Mouse (Mus musculus): ENCODE measurements around the gene Ubap1. TPM values are rescaled to one million over a fixed set of nuclear protein-coding genes. Genes with fewer than 3 reads are reported as not detected.

Gene Ubap1
- polyA plus RNA-seq, 1 experiment from 2014 or later: 81.8 TPM

DNA sequence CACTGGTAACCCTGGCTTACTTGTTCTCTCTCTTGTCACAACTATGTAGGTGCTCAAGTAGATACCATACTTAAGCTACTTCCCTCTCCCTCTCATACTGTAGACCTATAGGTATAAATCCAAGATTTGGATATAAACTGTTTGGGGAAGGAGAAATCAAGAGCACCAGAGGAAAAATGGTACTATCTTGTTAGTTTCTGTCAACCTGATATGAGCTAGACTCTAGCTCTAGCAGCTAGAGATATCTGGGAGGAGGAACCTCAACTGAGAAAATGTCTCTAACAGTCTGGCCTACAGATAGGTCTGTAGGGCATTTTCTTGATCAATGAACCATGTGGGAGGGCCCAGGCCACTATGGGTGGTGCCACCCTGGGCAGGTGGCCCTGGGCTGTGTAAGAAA lies 52.4 kb downstream of the Ubap1 start:
- H3K9me3 ChIP-seq (replicated peaks): no peaks in the 10 kb centered on the region
- H3K4me3 ChIP-seq: no peak overlapping the region
- H3K27me3 ChIP-seq (ENCODE audit: low read depth, poor library complexity, severe bottlenecking): no peaks in the 10 kb centered on the region
- no peak overlapping the region for H3K27ac ChIP-seq (replicated peaks)
- H3K4me1 ChIP-seq: no peaks in the 10 kb centered on the region
- DNase-seq (ENCODE audit: low spot score): no peak
- H3K36me3 ChIP-seq: peaks cover 89% of the 10 kb centered on the region

DNA sequence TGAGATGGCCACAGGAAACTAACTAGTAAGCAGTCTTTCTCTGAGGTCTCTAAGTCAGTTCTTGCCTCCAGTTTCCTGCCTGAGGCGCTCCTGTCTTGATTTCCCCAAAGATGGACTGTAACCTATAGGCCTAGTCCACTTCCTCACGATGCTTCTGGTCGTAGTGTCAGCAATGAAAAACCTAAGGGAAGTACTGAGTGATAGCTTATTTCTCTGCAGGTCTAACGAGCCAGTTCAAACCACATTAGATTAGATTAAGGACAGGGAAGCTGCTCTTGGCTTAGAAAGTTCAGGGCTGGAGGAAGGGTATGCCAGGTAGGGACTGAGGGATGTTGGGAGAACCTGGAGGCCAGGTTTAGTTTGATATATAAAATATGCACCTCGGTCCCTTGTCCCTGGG lies 52.8 kb downstream of the Ubap1 start:
- WGBS: 93% methylated on average over 5 of the region's 5 CpGs
- H3K27ac ChIP-seq (replicated peaks): no peak overlapping the region
- H3K36me3 ChIP-seq: peaks cover 91% of the 10 kb centered on the region
- no peak overlapping the region for H3K4me3 ChIP-seq
- H3K4me1 ChIP-seq: no peaks in the 10 kb centered on the region
- no peaks in the 10 kb centered on the region for H3K27me3 ChIP-seq (ENCODE audit: low read depth, poor library complexity, severe bottlenecking)
- DNase-seq (ENCODE audit: low spot score): no peak
- H3K9me3 ChIP-seq (replicated peaks): no peaks in the 10 kb centered on the region

GRCm38 (mm10) chr4:41406597-41406996 lies 57.8 kb downstream of the Ubap1 start:
- Histone ChIP-seq H3K9me3 (replicated peaks) (no peaks in the 10 kb centered on the region), H3K36me3 (peaks cover 79% of the 10 kb centered on the region), H3K4me3 (no peak overlapping the region), H3K27ac (replicated peaks) (no peak overlapping the region), H3K27me3 (ENCODE audit: low read depth, poor library complexity, severe bottlenecking) (no peaks in the 10 kb centered on the region), H3K4me1 (no peaks in the 10 kb centered on the region)
- DNase-seq (ENCODE audit: low spot score): no peak
- 78% methylated on average over 9 of the region's 9 CpGs for WGBS

- H3K36me3 ChIP-seq: peaks cover 77% of the 10 kb centered on the region
- H3K27me3 ChIP-seq (ENCODE audit: low read depth, poor library complexity, severe bottlenecking): no peaks in the 10 kb centered on the region
Measured at GRCm38 (mm10) chr4:41407353-41407752, 58.6 kb downstream of the Ubap1 start.

GRCm38 (mm10) chr4:41409341-41409740 lies 60.5 kb downstream of the Ubap1 start:
- Histone ChIP-seq H3K9me3 (replicated peaks) (no peaks in the 10 kb centered on the region), H3K4me3 (no peak overlapping the region), H3K36me3 (peaks cover 65% of the 10 kb centered on the region), H3K27ac (replicated peaks) (no peak overlapping the region), H3K4me1 (no peaks in the 10 kb centered on the region), H3K27me3 (ENCODE audit: low read depth, poor library complexity, severe bottlenecking) (no peaks in the 10 kb centered on the region)
- 92% methylated on average over 1 of the region's 1 CpGs for WGBS
- no peak for DNase-seq (ENCODE audit: low spot score)

More at GRCm38 (mm10) chr4:41407353-41407752, 58.6 kb downstream of the Ubap1 start:
- no peak for DNase-seq (ENCODE audit: low spot score)
- WGBS: 99% methylated on average over 2 of the region's 2 CpGs
- Histone ChIP-seq H3K9me3 (replicated peaks) (no peaks in the 10 kb centered on the region), H3K4me3 (no peak overlapping the region), H3K27ac (replicated peaks) (no peak overlapping the region), H3K4me1 (no peaks in the 10 kb centered on the region)

- Histone ChIP-seq H3K9me3 (replicated peaks) (no peaks in the 10 kb centered on the region), H3K4me3 (no peak overlapping the region), H3K27me3 (ENCODE audit: low read depth, poor library complexity, severe bottlenecking) (no peaks in the 10 kb centered on the region), H3K4me1 (no peaks in the 10 kb centered on the region), H3K27ac (replicated peaks) (no peak overlapping the region), H3K36me3 (peaks cover 16% of the 10 kb centered on the region)
- no peak for DNase-seq (ENCODE audit: low spot score)
Measured at GRCm38 (mm10) chr4:41416966-41417365, 68.2 kb downstream of the Ubap1 start.

DNA sequence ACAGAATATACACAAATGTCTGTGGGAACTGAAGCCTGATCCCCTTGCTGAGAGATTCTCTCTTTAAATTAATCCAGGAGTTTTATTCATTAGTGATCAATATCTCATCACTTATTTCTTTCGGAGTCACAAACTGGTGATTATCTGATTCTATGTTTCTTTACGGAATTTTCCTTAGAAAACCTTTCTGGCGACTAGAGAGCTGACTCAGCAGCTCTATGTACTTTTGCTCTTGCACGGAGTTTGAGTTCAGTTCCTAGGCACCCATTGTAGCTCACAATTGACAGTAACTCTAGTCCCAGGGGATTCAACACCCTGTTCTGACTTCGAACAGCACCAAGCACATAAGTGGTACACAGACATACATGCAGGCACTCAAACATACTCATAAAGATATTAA lies 90.1 kb downstream of the Ubap1 start:
- no peak for DNase-seq (ENCODE audit: low spot score)
- H3K9me3 ChIP-seq (replicated peaks): no peaks in the 10 kb centered on the region

More for the DNA sequence above, 90.1 kb downstream of the Ubap1 start:
- no peaks in the 10 kb centered on the region for H3K27me3 ChIP-seq (ENCODE audit: low read depth, poor library complexity, severe bottlenecking)
- H3K27ac ChIP-seq (replicated peaks): no peak overlapping the region
- WGBS: 88% methylated on average over 5 of the region's 5 CpGs
- H3K36me3 ChIP-seq: peaks cover 39% of the 10 kb centered on the region
- H3K4me3 ChIP-seq: no peak overlapping the region
- no peaks in the 10 kb centered on the region for H3K4me1 ChIP-seq

Other genes starting within 250 kb of the Ubap1 start
- 28.8 and 31.6 TPM in 2 replicates for gene Nol6, start 224.5 kb upstream of the Ubap1 start, polyA plus RNA-seq (2016; fragmentation: Nextera tagmentation; extraction: Ambion mirVana)
- 81.8 and 92.9 TPM in 2 replicates for gene Ube2r2, start 213.3 kb upstream of the Ubap1 start, polyA plus RNA-seq (2016; fragmentation: Nextera tagmentation; extraction: Ambion mirVana)
- gene Ubap2, start 73.9 kb upstream of the Ubap1 start, polyA plus RNA-seq (2016; fragmentation: Nextera tagmentation; extraction: Ambion mirVana): 77.0 and 86.5 TPM in 2 replicates
- gene Dcaf12, start 34.1 kb upstream of the Ubap1 start, polyA plus RNA-seq (2016; fragmentation: Nextera tagmentation; extraction: Ambion mirVana): 61.7 and 67.4 TPM in 2 replicates
- 13.5 and 15.1 TPM in 2 replicates for gene Kif24, start 115.9 kb downstream of the Ubap1 start, polyA plus RNA-seq (2016; fragmentation: Nextera tagmentation; extraction: Ambion mirVana)
- gene Nudt2, start 116.2 kb downstream of the Ubap1 start, polyA plus RNA-seq (2016; fragmentation: Nextera tagmentation; extraction: Ambion mirVana): 63.3 and 65.6 TPM in 2 replicates
- gene AI464131, start 154.1 kb downstream of the Ubap1 start, polyA plus RNA-seq (2016; fragmentation: Nextera tagmentation; extraction: Ambion mirVana): 7.3 and 9.2 TPM in 2 replicates
- gene 1110017D15Rik, start 168.3 kb downstream of the Ubap1 start, polyA plus RNA-seq (2016; fragmentation: Nextera tagmentation; extraction: Ambion mirVana): 3.4 and 4.2 TPM in 2 replicates
- 4.1 and 5.7 TPM in 2 replicates for gene Fam219a, start 220.5 kb downstream of the Ubap1 start, polyA plus RNA-seq (2016; fragmentation: Nextera tagmentation; extraction: Ambion mirVana)
- gene Dnaic1, start 220.8 kb downstream of the Ubap1 start, polyA plus RNA-seq (2016; fragmentation: Nextera tagmentation; extraction: Ambion mirVana): 1.6 and 2.2 TPM in 2 replicates

Measured in midbrain, embryonic 10.5 days (tissue).